Mouse (Mus musculus) limb, embryonic 13.5 days (tissue): ENCODE measurements at regions not wholly inside any gene's neighbourhood (a gene's known extent, or its start where the extent isn't known, plus 50 kb on each side); places are given as distances from the start of the nearest gene placed in this dataset.

ENCODE experiments used
- ATAC-seq: fragments of 200-750 bp; cut with Nextera tagmentation; 2 replicates; pipeline ENCODE4 v1.8.0; 2017; ENCODE audit warnings: low read depth, moderate number of reproducible peaks, moderate TSS enrichment; ENCODE audit not compliant: low FRiP score
- H3K27ac ChIP-seq: fragments of 300-500 bp; sonication (generic); 2 replicates; pipeline ENCODE4 v1.5.1; 2015; ENCODE audit warnings: inconsistent platforms, mild to moderate bottlenecking, moderate library complexity
- H3K27me3 ChIP-seq: fragments of 300-500 bp; sonication (generic); 2 replicates; pipeline ENCODE4 v1.6.1; 2015; ENCODE audit warnings: mild to moderate bottlenecking, inconsistent platforms
- H3K36me3 ChIP-seq: fragments of 300-500 bp; sonication (generic); 2 replicates; pipeline ENCODE4 v1.6.1; 2015; ENCODE audit warnings: inconsistent platforms, mild to moderate bottlenecking, moderate library complexity
- H3K4me1 ChIP-seq: fragments of 300-500 bp; sonication (generic); 2 replicates; pipeline ENCODE4 v1.6.1; 2015; ENCODE audit warnings: inconsistent platforms
- H3K4me2 ChIP-seq: fragments of 300-500 bp; sonication (generic); replicated peaks from 2 replicates; pipeline ENCODE4 v1.6.1; 2015; ENCODE audit warnings: inconsistent platforms, mild to moderate bottlenecking, moderate library complexity
- H3K4me3 ChIP-seq: fragments of 300-500 bp; sonication (generic); 2 replicates; pipeline ENCODE4 v1.5.1; 2015; ENCODE audit warnings: moderate library complexity, mild to moderate bottlenecking, inconsistent platforms
- H3K9ac ChIP-seq: fragments of 300-500 bp; sonication (generic); 2 replicates; pipeline ENCODE4 v1.6.1; 2015; ENCODE audit warnings: mild to moderate bottlenecking, inconsistent platforms
- H3K9me3 ChIP-seq: fragments of 300-500 bp; sonication (generic); 2 replicates; pipeline ENCODE4 v1.6.1; 2016; ENCODE audit warnings: inconsistent platforms
- WGBS: fragments of 180-500 bp; shearing (Covaris S2); methylation state at CpG from one replicate; pipeline ENCODE4 v1.1.7; 2015; 5-methylcytosine and 5-hydroxymethylcytosine counted together

DNA sequence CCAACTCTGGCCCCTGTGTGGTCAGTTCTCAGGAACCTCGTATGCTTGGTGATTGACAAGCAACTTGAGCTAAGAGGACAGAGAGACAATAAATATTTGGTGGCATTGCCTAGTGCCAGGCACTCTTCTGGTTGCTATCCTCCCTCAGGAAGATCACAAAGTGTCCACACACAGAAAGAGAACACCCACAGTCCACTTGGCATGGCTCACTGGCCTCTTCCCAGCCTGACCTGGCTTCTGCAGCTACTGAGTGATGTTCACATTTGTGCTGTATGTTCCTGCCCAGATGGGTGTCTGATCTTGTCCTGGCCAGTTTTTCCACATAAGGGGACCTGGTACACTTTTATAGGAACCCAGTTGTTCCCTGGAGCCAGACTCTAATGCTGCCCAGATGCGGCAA, 136.8 kb upstream of the Zfp703 start:
- Histone ChIP-seq H3K27ac (no peak overlapping the region), H3K9me3 (no peaks in the 10 kb centered on the region), H3K36me3 (no peaks in the 10 kb centered on the region), H3K4me1 (peaks cover 33% of the 10 kb centered on the region), H3K9ac (no peak overlapping the region), H3K27me3 (peaks cover 56% of the 10 kb centered on the region), H3K4me3 (no peak overlapping the region), H3K4me2 (no peak overlapping the region)
- no peak for ATAC-seq
- WGBS = 34% methylated on average over 2 of the region's 2 CpGs

DNA sequence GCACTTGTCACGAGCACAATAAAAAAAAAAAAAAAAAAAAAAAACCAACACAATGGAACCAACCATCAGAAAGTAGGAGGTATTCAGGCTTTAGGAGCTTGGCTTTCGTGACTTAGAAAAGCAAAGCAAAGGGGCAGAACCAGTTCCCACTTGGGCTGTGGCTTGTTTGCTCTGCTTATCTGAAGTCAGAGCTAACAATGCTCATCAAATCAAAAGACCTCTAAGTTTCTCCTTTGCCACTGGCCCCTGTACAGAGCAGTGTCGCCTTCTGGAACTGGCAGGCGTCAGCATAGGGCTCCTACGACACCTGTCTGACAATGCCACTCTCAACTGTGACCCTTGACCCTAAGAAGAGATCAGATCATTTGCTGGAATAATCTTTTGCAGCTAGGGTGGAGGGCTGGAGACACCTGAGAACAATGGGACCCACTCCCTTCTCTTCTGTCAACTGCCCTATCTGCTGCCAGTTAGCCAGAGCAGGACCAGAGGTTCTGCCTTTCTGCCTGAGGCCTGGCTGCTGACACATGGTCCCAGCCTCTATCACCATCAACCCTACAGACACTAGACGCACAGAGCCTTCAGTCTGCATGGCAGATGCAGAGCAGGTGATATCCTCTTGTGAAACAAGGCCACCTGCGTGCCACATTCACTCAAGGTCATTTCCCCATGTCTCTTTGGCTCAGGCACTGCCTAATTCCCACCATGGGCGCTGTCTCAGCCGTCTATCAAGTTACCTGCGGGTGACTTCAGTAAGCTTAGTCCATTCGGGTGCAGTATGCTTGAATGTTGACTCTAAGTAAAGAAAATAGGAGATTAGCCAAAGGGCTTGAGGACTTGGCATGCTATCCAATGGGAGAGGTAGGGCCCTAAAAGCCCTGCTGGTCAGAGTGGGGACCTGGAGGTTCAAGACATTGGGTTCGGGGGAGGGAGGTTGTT, 136.1 kb upstream of the Zfp703 start:
- no peaks in the 10 kb centered on the region for H3K9me3 ChIP-seq
- peaks cover 38% of the 10 kb centered on the region for H3K4me1 ChIP-seq
- H3K9ac ChIP-seq = no peak overlapping the region
- H3K27ac ChIP-seq = no peak overlapping the region
- 60% methylated on average over 12 of the region's 12 CpGs for WGBS
- peaks cover 49% of the 10 kb centered on the region for H3K27me3 ChIP-seq
- no peaks in the 10 kb centered on the region for H3K36me3 ChIP-seq
- no peak overlapping the region for H3K4me3 ChIP-seq
- ATAC-seq = no peak
- no peak overlapping the region for H3K4me2 ChIP-seq

GRCm38 (mm10) chr8:26843714-26844113, 133.4 kb upstream of the Zfp703 start:
- 48% methylated on average over 6 of the region's 6 CpGs for WGBS
- H3K4me2 ChIP-seq = no peak overlapping the region
- ATAC-seq = no peak
- H3K27ac ChIP-seq = no peak overlapping the region
- peaks cover 37% of the 10 kb centered on the region for H3K27me3 ChIP-seq
- no peaks in the 10 kb centered on the region for H3K36me3 ChIP-seq
- no peaks in the 10 kb centered on the region for H3K9me3 ChIP-seq
- H3K4me1 ChIP-seq = peaks cover 63% of the 10 kb centered on the region
- no peak overlapping the region for H3K9ac ChIP-seq
- H3K4me3 ChIP-seq = no peak overlapping the region

GRCm38 (mm10) chr8:26844132-26844808, 132.9 kb upstream of the Zfp703 start:
- WGBS = 16% methylated on average over 8 of the region's 8 CpGs
- no peak overlapping the region for H3K4me3 ChIP-seq
- no peak overlapping the region for H3K27ac ChIP-seq
- peaks cover 68% of the 10 kb centered on the region for H3K4me1 ChIP-seq
- H3K36me3 ChIP-seq = no peaks in the 10 kb centered on the region
- no peaks in the 10 kb centered on the region for H3K9me3 ChIP-seq
- H3K9ac ChIP-seq = no peak overlapping the region
- no peak overlapping the region for H3K4me2 ChIP-seq
- H3K27me3 ChIP-seq = peaks cover 36% of the 10 kb centered on the region
- ATAC-seq = no peak

DNA sequence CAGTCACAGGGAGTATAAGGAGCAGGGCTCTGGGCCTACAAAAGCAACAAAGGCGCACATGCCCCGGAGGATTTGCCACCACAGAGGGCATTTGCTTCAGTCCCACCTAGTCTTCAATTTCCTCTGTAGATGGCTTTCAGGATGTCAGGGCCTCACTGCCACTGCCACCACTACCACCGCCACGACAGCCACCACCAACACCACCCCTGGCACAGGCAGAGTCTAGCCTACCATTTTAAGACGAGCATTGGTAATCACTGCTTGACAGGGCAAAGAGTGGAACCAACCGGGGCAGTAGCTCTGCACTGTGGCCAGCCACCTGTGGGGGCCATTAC, 132.3 kb upstream of the Zfp703 start:
- no peak overlapping the region for H3K4me2 ChIP-seq
- H3K9ac ChIP-seq = no peak overlapping the region
- H3K9me3 ChIP-seq = no peaks in the 10 kb centered on the region
- H3K27ac ChIP-seq = no peak overlapping the region
- peaks cover 73% of the 10 kb centered on the region for H3K4me1 ChIP-seq
- H3K36me3 ChIP-seq = no peaks in the 10 kb centered on the region
- H3K4me3 ChIP-seq = no peak overlapping the region
- 75% methylated on average over 6 of the region's 6 CpGs for WGBS
- no peak for ATAC-seq
- H3K27me3 ChIP-seq = peaks cover 32% of the 10 kb centered on the region

GRCm38 (mm10) chr8:26845481-26846194, 131.5 kb upstream of the Zfp703 start:
- 49% methylated on average over 11 of the region's 11 CpGs for WGBS
- peaks cover 38% of the 10 kb centered on the region for H3K27me3 ChIP-seq
- H3K36me3 ChIP-seq = no peaks in the 10 kb centered on the region
- H3K4me3 ChIP-seq = no peak overlapping the region
- H3K9ac ChIP-seq = no peak overlapping the region
- H3K4me2 ChIP-seq = no peak overlapping the region
- ATAC-seq = no peak
- H3K27ac ChIP-seq = no peak overlapping the region
- H3K9me3 ChIP-seq = no peaks in the 10 kb centered on the region
- H3K4me1 ChIP-seq = peaks cover 70% of the 10 kb centered on the region

DNA sequence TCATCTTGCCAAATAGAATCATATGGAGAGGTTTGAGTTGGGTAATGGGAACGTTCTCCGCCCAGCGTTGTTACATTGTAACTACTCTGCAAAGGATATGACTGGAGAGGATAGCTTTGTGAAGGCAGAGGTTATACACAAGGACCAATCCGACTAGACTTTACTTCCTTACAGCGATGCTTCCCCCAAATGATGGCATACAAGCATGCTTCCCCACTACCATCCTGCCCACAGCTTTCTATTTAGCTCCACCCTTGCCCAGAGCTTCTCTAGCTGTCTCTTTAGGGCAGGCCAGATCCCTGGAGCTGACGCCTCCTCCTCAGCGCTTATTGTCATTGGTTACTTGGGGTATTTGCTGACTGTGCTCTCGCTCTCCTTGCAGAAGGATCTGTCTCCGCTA, 130.1 kb upstream of the Zfp703 start:
- Histone ChIP-seq H3K9ac (no peak overlapping the region), H3K4me1 (peaks cover 74% of the 10 kb centered on the region), H3K36me3 (no peaks in the 10 kb centered on the region), H3K27ac (no peak overlapping the region), H3K27me3 (peaks cover 40% of the 10 kb centered on the region), H3K4me3 (no peak overlapping the region), H3K4me2 (no peak overlapping the region), H3K9me3 (no peaks in the 10 kb centered on the region)
- 71% methylated on average over 9 of the region's 9 CpGs for WGBS
- ATAC-seq = no peak

GRCm38 (mm10) chr8:26848098-26848772, 128.9 kb upstream of the Zfp703 start:
- H3K27ac ChIP-seq = peak overlapping the region; percentile 75
- ATAC-seq = peak; percentile 62
- H3K9ac ChIP-seq = no peak overlapping the region
- 18% methylated on average over 17 of the region's 17 CpGs for WGBS
- peaks cover 86% of the 10 kb centered on the region for H3K4me1 ChIP-seq
- no peaks in the 10 kb centered on the region for H3K9me3 ChIP-seq
- H3K36me3 ChIP-seq = no peaks in the 10 kb centered on the region
- peak overlapping the region; percentile 32 for H3K4me2 ChIP-seq
- peaks cover 35% of the 10 kb centered on the region for H3K27me3 ChIP-seq
- H3K4me3 ChIP-seq = no peak overlapping the region

- H3K27ac ChIP-seq = peak overlapping the region; percentile 75
- H3K27me3 ChIP-seq = peaks cover 42% of the 10 kb centered on the region
- no peak overlapping the region for H3K9ac ChIP-seq
- peaks cover 89% of the 10 kb centered on the region for H3K4me1 ChIP-seq
- peak overlapping the region; percentile 16 for H3K4me2 ChIP-seq
- 71% methylated on average over 19 of the region's 19 CpGs for WGBS
- no peaks in the 10 kb centered on the region for H3K36me3 ChIP-seq
- ATAC-seq = no peak
- no peaks in the 10 kb centered on the region for H3K9me3 ChIP-seq
- no peak overlapping the region for H3K4me3 ChIP-seq
Observed at GRCm38 (mm10) chr8:26848955-26849684, 128.0 kb upstream of the Zfp703 start.

DNA sequence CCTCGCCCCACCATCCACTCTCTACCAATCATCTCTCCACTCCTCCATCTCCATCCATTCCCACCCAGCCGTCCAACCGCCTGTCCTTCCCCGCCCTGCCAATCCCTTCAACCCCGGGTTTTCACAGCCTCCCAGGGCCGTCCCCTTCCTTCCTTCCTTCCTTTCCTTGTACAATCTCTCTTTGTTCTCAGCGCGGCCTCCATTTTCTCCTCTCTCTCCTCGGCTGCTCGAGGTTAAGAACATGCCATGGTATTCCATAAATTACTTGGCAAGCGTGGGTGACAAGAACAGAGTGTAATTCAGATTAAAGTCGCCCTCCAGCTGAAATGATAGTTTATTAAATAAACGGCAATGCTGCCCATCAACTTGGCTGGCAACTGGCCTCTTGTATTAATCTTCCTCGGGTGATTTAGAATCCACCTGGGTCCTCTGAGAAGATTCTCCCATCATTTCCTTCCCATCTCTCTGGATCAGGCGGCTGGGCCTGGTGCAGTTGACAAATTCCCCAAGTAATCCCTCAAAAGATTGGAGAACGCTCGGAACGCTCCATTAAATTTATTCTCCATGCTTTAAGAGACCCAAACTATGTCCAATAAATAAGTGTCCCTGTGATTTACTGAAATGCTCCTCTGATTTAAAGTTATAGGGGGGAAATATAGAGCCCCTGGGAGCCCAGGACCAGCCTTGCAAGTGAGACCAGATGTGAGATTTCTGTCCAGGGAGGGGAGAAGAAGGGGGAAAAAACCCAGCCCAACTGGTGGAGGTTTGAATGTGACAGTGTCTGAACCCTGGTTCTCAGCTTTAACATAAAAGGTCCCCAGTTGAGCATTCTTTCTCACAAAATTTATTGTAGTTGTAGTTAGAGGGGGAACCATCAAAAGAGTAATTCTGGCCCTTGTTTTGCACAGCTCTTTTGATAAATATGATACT, 125.0 kb upstream of the Zfp703 start:
- no peak overlapping the region for H3K4me3 ChIP-seq
- peak; percentile 81 for ATAC-seq
- peaks cover 58% of the 10 kb centered on the region for H3K27me3 ChIP-seq
- 29% methylated on average over 18 of the region's 18 CpGs for WGBS
- no peaks in the 10 kb centered on the region for H3K9me3 ChIP-seq
- no peaks in the 10 kb centered on the region for H3K36me3 ChIP-seq
- H3K4me1 ChIP-seq = peaks cover 75% of the 10 kb centered on the region
- no peak overlapping the region for H3K9ac ChIP-seq
- H3K27ac ChIP-seq = peak overlapping the region; percentile 61
- H3K4me2 ChIP-seq = peak overlapping the region; percentile 39
